Mouse (Mus musculus) urinary bladder, postnatal 14 days (tissue): ENCODE measurements at regions not wholly inside any gene's neighbourhood (a gene's known extent, or its start where the extent isn't known, plus 50 kb on each side); places are given as distances from the start of the nearest gene placed in this dataset.

Experiments used
- DNase-seq: peaks from one replicate; pipeline ENCODE4 v3.0.0; 2021; ENCODE audit warnings: low spot score

DNA sequence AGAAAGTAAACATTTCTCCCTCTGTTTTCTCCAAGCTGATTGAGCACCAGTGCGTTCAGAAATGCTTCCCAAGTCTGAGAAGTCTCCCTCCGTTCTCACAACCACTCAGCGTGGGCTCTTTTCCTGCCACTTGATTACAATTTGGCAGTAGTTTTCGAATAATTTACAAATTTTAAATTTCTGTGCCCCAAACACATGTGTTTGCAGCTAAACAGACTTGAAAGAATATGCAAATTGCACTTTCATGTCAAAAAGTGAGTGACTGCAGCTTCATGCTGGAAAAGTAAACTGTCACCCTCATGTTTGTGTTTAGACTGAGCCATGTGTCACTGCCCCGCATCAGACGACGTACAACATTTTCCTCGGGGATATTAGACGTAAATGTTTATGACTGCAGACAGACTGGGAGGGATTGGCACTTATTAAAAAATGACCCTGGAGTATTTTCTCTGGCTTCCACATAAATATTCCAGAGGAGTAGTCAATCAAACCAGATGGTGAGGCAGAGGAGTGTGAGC lies 70.6 kb upstream of the Six2 start:
- no peak for DNase-seq

DNA sequence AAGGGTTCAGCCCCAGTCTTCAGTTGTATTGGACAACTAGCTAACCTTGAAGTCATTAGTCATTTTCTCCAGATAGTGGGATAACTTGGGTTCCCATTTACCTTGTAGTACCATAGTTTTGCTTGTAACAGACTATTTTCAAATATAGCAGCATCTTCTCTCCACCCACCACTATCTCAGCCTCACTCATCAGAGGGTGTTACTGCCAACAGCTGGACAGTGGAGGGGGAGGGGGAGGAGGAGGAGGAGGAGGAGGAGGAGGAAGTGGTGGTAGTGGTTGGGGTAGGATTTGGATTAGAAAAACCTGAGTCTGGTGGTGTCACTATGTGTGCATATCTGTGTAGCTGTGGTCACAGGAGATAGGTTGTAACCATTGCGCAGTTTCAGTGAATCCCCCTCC lies 69.6 kb upstream of the Six2 start:
- DNase-seq = no peak

DNA sequence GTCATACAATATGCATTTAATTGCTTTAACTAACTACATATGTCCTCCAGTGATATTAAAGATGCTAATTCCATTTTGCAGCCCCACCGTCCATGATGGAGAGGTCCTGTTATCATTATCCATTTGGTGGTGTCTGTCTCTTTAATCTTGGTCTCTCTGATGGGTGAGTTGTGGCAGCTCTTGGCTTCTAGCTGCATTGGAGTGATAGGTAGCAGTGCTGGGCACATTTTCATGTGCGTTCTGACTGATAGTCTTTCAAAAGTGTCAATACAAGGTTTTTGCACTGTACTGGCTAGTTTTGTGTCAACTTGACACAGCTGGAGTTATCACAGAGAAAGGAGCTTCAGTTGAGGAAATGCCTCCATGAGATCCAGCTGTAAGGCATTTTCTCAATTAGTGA lies 67.5 kb upstream of the Six2 start:
- no peak for DNase-seq

DNA sequence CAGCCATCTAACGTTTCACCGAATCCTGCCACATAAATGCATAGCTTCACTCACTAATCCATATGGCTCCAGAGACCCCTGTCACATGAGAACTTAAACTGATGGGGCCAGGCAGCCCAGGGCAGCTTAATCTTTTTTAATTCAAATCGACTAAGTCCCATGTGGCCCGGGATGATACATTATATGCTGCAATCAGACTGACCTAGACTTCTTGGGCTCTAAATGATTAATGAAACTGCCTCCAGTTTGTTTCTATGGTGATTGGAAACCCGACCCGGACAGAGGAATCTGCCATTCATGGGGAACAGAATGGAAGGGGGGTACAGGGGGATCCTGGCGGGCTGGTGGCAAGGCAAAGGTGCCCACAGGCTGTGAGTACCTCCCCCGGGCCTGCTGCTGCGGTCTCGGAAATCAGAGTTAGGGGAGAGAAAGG lies 60.6 kb upstream of the Six2 start:
- no peak for DNase-seq

DNA sequence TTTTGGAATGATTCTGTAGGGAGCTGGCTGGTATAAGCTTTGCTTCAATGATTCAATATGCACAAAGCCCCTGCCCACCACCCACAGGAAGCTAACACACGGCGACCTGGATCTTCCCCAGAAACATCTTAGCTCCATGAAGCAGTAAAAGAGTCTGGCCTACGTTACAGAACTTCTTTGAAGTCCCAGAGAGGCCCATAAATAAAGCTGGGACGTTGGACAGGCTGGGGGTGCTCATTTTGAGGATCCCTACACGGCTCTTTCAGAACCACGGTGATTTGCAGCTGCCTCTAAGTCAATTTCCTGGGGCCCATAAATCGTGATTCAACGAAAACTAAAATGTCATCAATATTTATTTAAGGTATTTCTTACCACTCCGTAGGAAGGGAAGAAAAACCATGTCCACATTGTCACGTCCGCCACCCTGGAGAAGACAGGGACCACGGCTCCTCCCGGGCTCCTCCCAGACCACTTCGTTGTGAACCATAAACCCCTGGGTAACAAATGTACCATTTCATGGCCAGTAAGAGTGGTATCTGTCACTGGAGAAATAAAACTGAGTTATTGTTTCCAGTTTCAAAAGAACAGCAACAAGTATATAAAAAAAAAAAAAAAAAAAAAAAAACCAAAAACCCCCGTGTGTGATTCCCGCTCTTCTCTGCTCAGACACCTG lies 60.0 kb upstream of the Six2 start:
- DNase-seq = no peak
